Mouse (Mus musculus) ES-Bruce4 (cell line): ENCODE measurements at regions not wholly inside any gene's neighbourhood (a gene's known extent, or its start where the extent isn't known, plus 50 kb on each side); places are given as distances from the start of the nearest gene placed in this dataset.

Experiments
- H3K27ac ChIP-seq: 2 replicates; pipeline ENCODE4 v1.5.1; 2012; ENCODE audit warnings: low read length, inconsistent platforms; ENCODE audit not compliant: insufficient read depth
- H3K27me3 ChIP-seq: 2 replicates; pipeline ENCODE4 v1.6.1; 2012; ENCODE audit warnings: mild to moderate bottlenecking, low read length, inconsistent platforms; ENCODE audit not compliant: control insufficient read depth, poor library complexity, insufficient read depth, severe bottlenecking
- H3K36me3 ChIP-seq: 2 replicates; pipeline ENCODE4 v1.6.1; 2012; ENCODE audit warnings: inconsistent platforms, mild to moderate bottlenecking, low read length, moderate library complexity; ENCODE audit not compliant: control insufficient read depth, poor library complexity, insufficient read depth, severe bottlenecking
- H3K4me1 ChIP-seq: one replicate; pipeline ENCODE4 v1.8.1; 2011; ENCODE audit warnings: low read length; ENCODE audit not compliant: control insufficient read depth, insufficient read depth
- H3K4me3 ChIP-seq: 2 replicates; pipeline ENCODE4 v1.5.1; 2011; ENCODE audit warnings: low read depth, mild to moderate bottlenecking, low read length
- H3K9ac ChIP-seq: 2 replicates; pipeline ENCODE4 v1.6.1; 2012; ENCODE audit warnings: low read depth, mild to moderate bottlenecking, inconsistent platforms; ENCODE audit not compliant: poor library complexity, severe bottlenecking
- H3K9me3 ChIP-seq: replicated peaks from 2 replicates; pipeline ENCODE4 v1.6.1; 2012; ENCODE audit warnings: mild to moderate bottlenecking, low read length, inconsistent platforms; ENCODE audit not compliant: control insufficient read depth, poor library complexity, insufficient read depth, severe bottlenecking
- CTCF ChIP-seq: IDR thresholded peaks from one replicate; pipeline ENCODE4 v1.8.1; 2011; ENCODE audit warnings: low read depth, low read length
- EP300 ChIP-seq: IDR thresholded peaks from 2 replicates; pipeline ENCODE4 v1.6.1; 2011; ENCODE audit warnings: low read depth, low read length; ENCODE audit not compliant: insufficient read depth
- POLR2A ChIP-seq: IDR thresholded peaks from one replicate; pipeline ENCODE4 v1.8.1; 2011; ENCODE audit warnings: low read length; ENCODE audit not compliant: insufficient read depth

DNA sequence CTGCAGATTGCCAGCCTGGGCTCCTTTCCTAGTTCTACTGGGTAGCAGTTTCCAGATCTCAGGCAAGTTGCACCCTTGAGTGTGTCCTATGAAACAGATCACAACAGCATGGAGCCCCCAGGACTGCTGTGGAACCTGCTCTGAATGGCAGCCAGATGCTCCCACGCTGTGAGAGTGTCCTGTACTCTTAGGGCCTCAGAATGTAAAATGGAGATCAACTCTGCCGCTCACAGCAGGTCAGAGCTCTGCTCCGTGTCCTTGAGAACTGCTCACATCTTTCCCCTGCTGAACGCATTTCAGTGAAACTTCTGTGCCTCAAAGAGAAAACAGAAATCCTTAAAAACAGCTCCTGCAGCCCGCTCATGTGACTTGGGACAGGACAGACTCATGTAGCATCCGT is 203.7 kb upstream of the Nlrp1b start:
- Histone ChIP-seq H3K9me3 (no peaks in the 10 kb centered on the region), H3K27ac (no peak overlapping the region), H3K9ac (no peak overlapping the region), H3K27me3 (no peaks in the 10 kb centered on the region), H3K4me3 (no peak overlapping the region), H3K4me1 (no peaks in the 10 kb centered on the region), H3K36me3 (no peaks in the 10 kb centered on the region)
- TF ChIP-seq POLR2A, result no peak
- TF ChIP-seq CTCF, result no peak
- no peak for TF ChIP-seq EP300

DNA sequence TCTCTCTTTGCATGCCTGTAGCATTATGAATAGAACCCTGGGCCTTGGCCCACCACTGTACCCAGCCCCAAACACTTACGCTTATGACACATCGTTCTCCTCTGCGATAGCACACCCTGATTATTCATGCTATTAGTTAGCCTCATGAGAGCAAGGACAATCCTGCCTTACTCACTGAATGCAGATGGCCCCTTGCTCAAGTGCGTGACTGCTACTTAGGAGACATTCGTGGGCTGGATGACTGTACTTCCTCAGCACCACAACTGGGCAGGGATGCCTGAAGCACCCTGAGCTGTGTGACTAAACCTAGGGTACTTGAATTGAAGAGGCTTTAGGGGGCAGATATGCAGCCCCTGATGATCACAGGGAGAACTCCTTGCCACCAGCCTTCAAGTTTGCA is 204.4 kb upstream of the Nlrp1b start:
- no peak for TF ChIP-seq POLR2A
- no peak for TF ChIP-seq CTCF
- no peak for TF ChIP-seq EP300
- Histone ChIP-seq H3K36me3 (no peaks in the 10 kb centered on the region), H3K4me1 (no peaks in the 10 kb centered on the region)

DNA sequence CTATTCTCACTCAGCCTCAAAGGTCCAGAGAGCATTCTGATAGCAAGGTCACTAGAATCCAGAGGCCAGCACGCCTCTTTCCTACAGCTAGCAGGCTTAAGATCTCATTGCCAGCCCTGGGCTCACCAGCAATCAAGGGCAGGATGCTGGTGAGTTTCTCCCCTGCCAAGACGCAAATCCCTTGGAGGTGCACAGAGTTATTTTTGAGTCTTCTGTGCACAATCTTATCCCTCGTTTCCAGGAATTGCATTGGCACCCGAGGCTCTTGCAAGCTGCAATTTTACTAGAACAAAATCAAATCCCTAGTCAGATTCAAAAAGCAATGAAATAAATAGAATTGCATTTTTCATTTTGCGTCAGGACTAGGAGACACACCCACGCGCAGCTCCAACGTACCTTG is 205.2 kb upstream of the Nlrp1b start:
- TF ChIP-seq POLR2A (no peak), CTCF (no peak), EP300 (no peak)
- no peak overlapping the region for H3K27ac ChIP-seq
- H3K9me3 ChIP-seq, result no peaks in the 10 kb centered on the region
- H3K36me3 ChIP-seq, result no peaks in the 10 kb centered on the region
- H3K27me3 ChIP-seq, result no peaks in the 10 kb centered on the region
- H3K9ac ChIP-seq, result no peak overlapping the region
- H3K4me1 ChIP-seq, result no peaks in the 10 kb centered on the region
- no peak overlapping the region for H3K4me3 ChIP-seq

More for the DNA sequence above, 204.4 kb upstream of the Nlrp1b start:
- Histone ChIP-seq H3K9me3 (no peaks in the 10 kb centered on the region), H3K27me3 (no peaks in the 10 kb centered on the region), H3K27ac (no peak overlapping the region), H3K9ac (no peak overlapping the region), H3K4me3 (no peak overlapping the region)

DNA sequence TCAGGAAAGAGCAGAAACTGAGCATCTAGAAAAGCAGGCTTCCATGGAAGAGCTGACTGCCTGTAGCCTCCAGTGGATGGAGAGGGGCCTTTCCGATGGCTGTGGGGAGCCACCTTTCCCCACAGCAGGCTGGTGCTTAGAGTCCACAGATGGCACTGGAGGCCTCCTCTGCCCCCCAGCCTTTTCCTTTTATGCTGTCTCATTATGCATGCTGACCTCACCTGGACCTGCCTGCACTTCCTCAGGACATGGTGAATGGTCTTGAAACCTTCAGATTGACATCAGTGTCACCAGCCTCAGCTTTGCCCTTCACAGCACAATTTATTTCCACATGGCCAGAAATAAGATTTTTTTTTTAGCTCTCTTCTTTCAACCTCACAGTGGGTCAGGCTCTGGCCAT is 205.8 kb upstream of the Nlrp1b start:
- H3K4me1 ChIP-seq, result no peaks in the 10 kb centered on the region
- H3K27me3 ChIP-seq, result no peaks in the 10 kb centered on the region
- no peak for TF ChIP-seq CTCF
- H3K9me3 ChIP-seq, result no peaks in the 10 kb centered on the region
- no peaks in the 10 kb centered on the region for H3K36me3 ChIP-seq
- no peak overlapping the region for H3K27ac ChIP-seq
- no peak overlapping the region for H3K9ac ChIP-seq
- H3K4me3 ChIP-seq, result no peak overlapping the region

DNA sequence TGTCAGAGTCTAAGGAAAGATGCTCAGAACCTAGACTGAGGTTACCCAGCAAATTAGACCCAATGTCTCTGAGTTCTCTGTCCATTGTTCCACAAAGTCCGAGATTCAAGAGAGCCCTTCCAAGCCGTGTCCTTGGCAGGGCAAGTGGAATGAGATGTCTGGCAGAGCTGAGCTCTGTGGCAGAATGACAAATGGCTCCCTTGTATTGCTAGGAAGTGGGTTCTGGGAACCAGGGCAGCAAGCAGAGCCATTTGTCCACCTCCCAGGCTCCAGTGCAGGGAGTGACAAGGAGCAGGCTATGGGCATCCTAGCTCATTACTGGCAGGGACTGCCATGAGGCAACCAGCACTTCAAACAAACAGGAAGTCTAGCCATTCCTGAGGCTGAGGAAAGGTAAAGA is 206.3 kb upstream of the Nlrp1b start:
- Histone ChIP-seq H3K4me1 (no peaks in the 10 kb centered on the region), H3K27me3 (no peaks in the 10 kb centered on the region), H3K9me3 (no peaks in the 10 kb centered on the region), H3K36me3 (no peaks in the 10 kb centered on the region), H3K27ac (no peak overlapping the region), H3K4me3 (no peak overlapping the region), H3K9ac (no peak overlapping the region)
- no peak for TF ChIP-seq CTCF
- no peak for TF ChIP-seq EP300
- TF ChIP-seq POLR2A, result no peak

DNA sequence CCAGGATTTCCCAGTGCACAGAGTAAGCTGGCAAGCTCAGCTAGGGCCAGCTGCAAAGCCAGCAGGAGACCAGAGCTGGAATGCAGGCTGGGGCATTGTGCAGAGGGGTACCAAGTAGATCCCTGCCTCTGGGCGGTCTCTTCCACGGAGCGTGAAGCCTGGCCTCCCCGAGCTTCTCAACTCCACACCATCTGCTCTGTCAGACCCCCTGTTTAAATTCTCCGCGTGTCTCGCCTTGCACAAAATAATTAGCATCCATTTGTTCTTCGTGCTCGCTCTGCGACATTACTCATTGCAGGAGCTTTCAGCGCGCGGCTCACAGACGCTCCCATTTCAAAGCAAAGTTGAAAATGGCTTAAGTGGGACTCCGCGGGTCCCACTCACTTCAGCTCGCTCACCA is 209.3 kb upstream of the Nlrp1b start:
- Histone ChIP-seq H3K36me3 (no peaks in the 10 kb centered on the region), H3K4me1 (no peaks in the 10 kb centered on the region), H3K9ac (no peak overlapping the region), H3K27ac (no peak overlapping the region), H3K27me3 (no peaks in the 10 kb centered on the region), H3K9me3 (no peaks in the 10 kb centered on the region), H3K4me3 (no peak overlapping the region)
- TF ChIP-seq CTCF, result no peak
- TF ChIP-seq POLR2A, result no peak
- no peak for TF ChIP-seq EP300

DNA sequence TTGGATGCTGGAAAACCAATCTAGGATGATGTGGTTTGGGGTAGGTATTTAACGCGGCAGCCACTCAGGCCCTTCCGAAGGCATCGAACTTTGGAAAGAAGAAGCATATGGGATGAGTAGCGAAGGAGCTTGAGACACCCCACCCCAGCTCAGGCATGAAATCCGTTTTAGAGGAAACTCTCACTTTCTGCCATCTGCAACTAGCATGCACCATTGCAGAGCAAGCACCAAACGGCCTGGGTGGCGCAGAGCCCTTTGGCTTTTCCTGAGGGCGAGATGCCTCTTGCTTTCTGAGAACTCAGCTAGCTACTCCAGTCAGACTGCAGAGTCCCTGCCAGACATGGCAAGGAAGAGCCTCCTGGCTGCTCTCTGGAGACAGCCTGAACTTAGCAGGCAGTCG is 209.9 kb upstream of the Nlrp1b start:
- Histone ChIP-seq H3K27ac (no peak overlapping the region), H3K4me3 (no peak overlapping the region), H3K36me3 (no peaks in the 10 kb centered on the region), H3K9me3 (no peaks in the 10 kb centered on the region), H3K27me3 (no peaks in the 10 kb centered on the region), H3K9ac (no peak overlapping the region), H3K4me1 (no peaks in the 10 kb centered on the region)
- TF ChIP-seq POLR2A (no peak), EP300 (no peak), CTCF (no peak)
